Mouse (Mus musculus) sigmoid colon, adult 10 weeks (tissue): ENCODE measurements around the gene Krt32. TPM values are rescaled to one million over a fixed set of nuclear protein-coding genes. Genes with fewer than 3 reads are reported as not detected.

ENCODE experiments used
- polyA plus RNA-seq: library from polyadenylated mRNA; stranded (reverse); fragments of 350-450 nt; fragmentation: Illumina TruSeq; extraction: RNeasy Lipid Tissue Mini Kit (QIAGEN cat#74804); gene quantifications from one replicate; pipeline ENCODE4 v1.2.3, GENCODE M21; 2014; ENCODE audit warnings: low read depth, low replicate concordance

The Krt32 gene
- polyA plus RNA-seq: not detected

GRCm38 (mm10) chr11:100087861-100088260 is at the start of gene Krt32:
TSS of gene Krt32 (minus strand) at chr11:100088226.

GRCm38 (mm10) chr11:100135731-100136130 is 47.7 kb upstream of the Krt32 start, which contains the start of gene Krt15:
TSS of gene Krt15 (minus strand) at chr11:100135928.

GRCm38 (mm10) chr11:100121466-100121865 is 33.4 kb upstream of the Krt32 start, which contains the start of gene Krt13:
TSS of gene Krt13 (minus strand) at chr11:100121566.

GRCm38 (mm10) chr11:100105576-100106122 is 17.6 kb upstream of the Krt32 start, which contains the start of gene Krt36:
TSS of gene Krt36 (minus strand) at chr11:100105626.

GRCm38 (mm10) chr11:100096141-100096540 is 8.1 kb upstream of the Krt32 start, which contains the start of gene Krt35:
TSS of gene Krt35 (minus strand) at chr11:100096241.

GRCm38 (mm10) chr11:100050451-100050850 is 37.6 kb downstream of the Krt32 start, which contains the start of gene Krt31:
TSS of gene Krt31 (minus strand) at chr11:100050551.

GRCm38 (mm10) chr11:100041454-100041853 is 46.6 kb downstream of the Krt32 start, which contains the start of gene Krt34:
TSS of gene Krt34 (minus strand) at chr11:100041554.

Other genes with a start within 250 kb of the Krt32 start
- gene Krtap4-16, start 236.6 kb downstream of the Krt32 start, polyA plus RNA-seq: not detected
- gene Gm11568, start 230.3 kb downstream of the Krt32 start, polyA plus RNA-seq: not detected
- gene Gm11559, start 223.8 kb downstream of the Krt32 start, polyA plus RNA-seq: not detected
- gene Krtap9-1, start 214.8 kb downstream of the Krt32 start, polyA plus RNA-seq: not detected
- not detected for gene Gm11567, start 209.0 kb downstream of the Krt32 start, polyA plus RNA-seq
- gene Krtap31-1, start 180.3 kb downstream of the Krt32 start, polyA plus RNA-seq: not detected
- gene Gm11565, start 173.5 kb downstream of the Krt32 start, polyA plus RNA-seq: not detected
- not detected for gene Krtap31-2, start 151.9 kb downstream of the Krt32 start, polyA plus RNA-seq
- gene Krtap9-5, start 139.8 kb downstream of the Krt32 start, polyA plus RNA-seq: not detected
- not detected for gene Krtap29-1, start 109.2 kb downstream of the Krt32 start, polyA plus RNA-seq
- not detected for gene Krtap16-1, start 101.6 kb downstream of the Krt32 start, polyA plus RNA-seq
- not detected for gene Krtap17-1, start 94.2 kb downstream of the Krt32 start, polyA plus RNA-seq
- gene Krt33a, start 72.0 kb downstream of the Krt32 start, polyA plus RNA-seq: not detected
- not detected for gene Krt33b, start 58.4 kb downstream of the Krt32 start, polyA plus RNA-seq
- not detected for gene Krt34, start 46.7 kb downstream of the Krt32 start, polyA plus RNA-seq
- not detected for gene Krt31, start 37.7 kb downstream of the Krt32 start, polyA plus RNA-seq
- gene Krt35, start 8.0 kb upstream of the Krt32 start, polyA plus RNA-seq: not detected
- gene Krt36, start 17.4 kb upstream of the Krt32 start, polyA plus RNA-seq: not detected
- not detected for gene Krt13, start 33.3 kb upstream of the Krt32 start, polyA plus RNA-seq
- gene Krt15, start 47.7 kb upstream of the Krt32 start, polyA plus RNA-seq: not detected
- gene Krt19, start 60.4 kb upstream of the Krt32 start, polyA plus RNA-seq: 104 TPM
- not detected for gene Krt9, start 105.0 kb upstream of the Krt32 start, polyA plus RNA-seq
- not detected for gene Krt14, start 119.3 kb upstream of the Krt32 start, polyA plus RNA-seq
- not detected for gene Krt16, start 160.7 kb upstream of the Krt32 start, polyA plus RNA-seq
- not detected for gene Krt17, start 172.8 kb upstream of the Krt32 start, polyA plus RNA-seq
- not detected for gene Krt42, start 181.6 kb upstream of the Krt32 start, polyA plus RNA-seq
- 1,895 TPM for gene Eif1, start 231.7 kb upstream of the Krt32 start, polyA plus RNA-seq
- not detected for gene Gast, start 246.2 kb upstream of the Krt32 start, polyA plus RNA-seq